Mouse (Mus musculus): Measurements from ENCODE around the gene Clec4b2. TPM values are rescaled to one million over a fixed set of nuclear protein-coding genes. Genes with fewer than 3 reads are reported as not detected.

Gene Clec4b2
- polyA plus RNA-seq, 1 experiment: not detected

Other genes starting within 250 kb of the Clec4b2 start
- gene Clec4a3, start 220.4 kb upstream of the Clec4b2 start, polyA plus RNA-seq (2012; rRNA removed): 0.88 and 1.2 TPM in 2 replicates
- gene Clec4a4, start 182.5 kb upstream of the Clec4b2 start, polyA plus RNA-seq (2012; rRNA removed): 0.15 TPM in 1 of 2 replicates, not detected in the other
- gene Clec4b1, start 122.9 kb upstream of the Clec4b2 start, polyA plus RNA-seq (2012; rRNA removed): 0.55 and 0.80 TPM in 2 replicates
- gene Clec4a2, start 66.5 kb upstream of the Clec4b2 start, polyA plus RNA-seq (2012; rRNA removed): 5.4 and 5.5 TPM in 2 replicates
- gene Clec4n, start 57.0 kb downstream of the Clec4b2 start, polyA plus RNA-seq (2012; rRNA removed): 3.8 and 5.0 TPM in 2 replicates
- gene Clec4d, start 89.2 kb downstream of the Clec4b2 start, polyA plus RNA-seq (2012; rRNA removed): 0.21 TPM in 1 of 2 replicates, not detected in the other
- gene Clec4e, start 117.0 kb downstream of the Clec4b2 start, polyA plus RNA-seq (2012; rRNA removed): 0.10 and 0.17 TPM in 2 replicates
- gene Vmn2r19, start 135.4 kb downstream of the Clec4b2 start, polyA plus RNA-seq (2012; rRNA removed): not detected in 2 replicates
- not detected in 2 replicates for gene Vmn2r20, start 245.2 kb downstream of the Clec4b2 start, polyA plus RNA-seq (2012; rRNA removed)

All from large intestine, adult 2 months (tissue).